Mouse (Mus musculus) CH12.LX (cell line): ENCODE measurements around the gene Pdp2. TPM values are rescaled to one million over a fixed set of nuclear protein-coding genes. Genes with fewer than 3 reads are reported as not detected.

Experiments used
- DNase-seq: peaks from one replicate; pipeline ENCODE4 v3.0.0-alpha.2; 2013; ENCODE audit errors: extremely low read depth
- H3K27ac ChIP-seq: 2 replicates; pipeline ENCODE4 v1.5.1; 2012; ENCODE audit warnings: low read depth, mild to moderate bottlenecking, control low read depth, moderate library complexity; ENCODE audit not compliant: insufficient read depth
- H3K27me3 ChIP-seq: replicated peaks from 2 replicates; pipeline ENCODE3; 2012; ENCODE audit warnings: inconsistent platforms
- H3K36me3 ChIP-seq, 2 experiments: replicated peaks in 1 of 2; 2 replicates each; pipeline versions ENCODE3 to v1.6.1; 2012; ENCODE audit warnings: inconsistent platforms in 1 of 2, low read length in 1 of 2, mild to moderate bottlenecking in 1 of 2, mixed read lengths in 1 of 2, moderate library complexity in 1 of 2; ENCODE audit not compliant: control insufficient read depth in 1 of 2, insufficient read depth in 1 of 2
- H3K4me1 ChIP-seq, 2 experiments: 2 replicates each; pipeline ENCODE4 v1.6.1; 2012; ENCODE audit warnings: inconsistent platforms in 1 of 2, moderate library complexity in 1 of 2; ENCODE audit not compliant: insufficient read depth in 2 of 2, control insufficient read depth in 1 of 2
- H3K4me2 ChIP-seq: 2 replicates; pipeline ENCODE4 v1.6.1; 2012; ENCODE audit warnings: low read depth, mild to moderate bottlenecking, control low read depth; ENCODE audit not compliant: poor library complexity, insufficient read depth, severe bottlenecking
- H3K4me3 ChIP-seq, 3 experiments: fragments of 150-350 bp in 1 of 3; sonication (generic) in 1 of 3; replicated peaks in 1 of 3; 2 replicates each; pipeline versions ENCODE3 to v1.5.1; 2011 to 2012; ENCODE audit warnings: low read depth in 2 of 3, low read length in 2 of 3, mild to moderate bottlenecking in 2 of 3, moderate library complexity in 2 of 3, control low read depth in 1 of 3, improper control_type of control experiment in 1 of 3, inconsistent platforms in 1 of 3, mixed read lengths in 1 of 3; ENCODE audit not compliant: poor library complexity in 1 of 3
- H3K79me2 ChIP-seq: replicated peaks from 2 replicates; pipeline ENCODE4 v1.6.1; 2012; ENCODE audit warnings: mild to moderate bottlenecking, moderate library complexity; ENCODE audit not compliant: control insufficient read depth, poor library complexity, insufficient read depth, severe bottlenecking; ENCODE audit errors: extremely low read depth
- H3K9ac ChIP-seq: 2 replicates; pipeline ENCODE4 v1.6.1; 2012; ENCODE audit warnings: low read depth, mild to moderate bottlenecking, control low read depth, moderate library complexity; ENCODE audit not compliant: insufficient read depth
- H3K9me3 ChIP-seq: replicated peaks from 2 replicates; pipeline ENCODE3; 2012; ENCODE audit warnings: low read length, inconsistent platforms, mixed read lengths
- BHLHE40 ChIP-seq: IDR thresholded peaks from 2 replicates; pipeline ENCODE4 v1.6.1; 2011; ENCODE audit warnings: mild to moderate bottlenecking, low read depth, low read length, improper control_type of control experiment
- CHD2 ChIP-seq: IDR thresholded peaks from 2 replicates; pipeline ENCODE4 v1.6.1; 2011; ENCODE audit warnings: low read length, improper control_type of control experiment
- CTCF ChIP-seq, 2 experiments: IDR thresholded peaks in 1 of 2; conservative IDR thresholded peaks in 1 of 2; 2 replicates each; pipeline ENCODE4 v1.5.1; 2011 to 2012; ENCODE audit warnings: low read depth in 2 of 2, low read length in 2 of 2, improper control_type of control experiment in 1 of 2, inconsistent platforms in 1 of 2, mild to moderate bottlenecking in 1 of 2, moderate library complexity in 1 of 2
- EP300 ChIP-seq: IDR thresholded peaks from 2 replicates; pipeline ENCODE4 v1.6.1; 2011; ENCODE audit warnings: low read length, improper control_type of control experiment
- ETS1 ChIP-seq: conservative IDR thresholded peaks from 2 replicates; pipeline ENCODE4 v1.6.1; 2012; ENCODE audit warnings: low read depth, mild to moderate bottlenecking, inconsistent platforms, low read length, improper control_type of control experiment, moderate library complexity
- IRF4 ChIP-seq: IDR thresholded peaks from 2 replicates; pipeline ENCODE4 v1.6.1; 2014; ENCODE audit warnings: low read depth, mild to moderate bottlenecking, inconsistent platforms, low read length, improper control_type of control experiment
- JUN ChIP-seq: IDR thresholded peaks from 2 replicates; pipeline ENCODE4 v1.6.1; 2011; ENCODE audit warnings: low read depth, mild to moderate bottlenecking, low read length, improper control_type of control experiment, moderate library complexity; ENCODE audit not compliant: insufficient read depth
- JUND ChIP-seq: conservative IDR thresholded peaks from 2 replicates; pipeline ENCODE4 v1.6.1; 2011; ENCODE audit warnings: low read depth, low read length, improper control_type of control experiment
- KAT2A ChIP-seq: IDR thresholded peaks from 2 replicates; pipeline ENCODE4 v1.6.1; 2012; ENCODE audit warnings: low read length, improper control_type of control experiment, inconsistent platforms; ENCODE audit not compliant: insufficient replicate concordance
- MAX ChIP-seq: IDR thresholded peaks from 2 replicates; pipeline ENCODE4 v1.6.1; 2011; ENCODE audit warnings: low read length, improper control_type of control experiment
- MAZ ChIP-seq: IDR thresholded peaks from 2 replicates; pipeline ENCODE4 v1.6.1; 2012; ENCODE audit warnings: low read depth, mild to moderate bottlenecking, inconsistent platforms, low read length, improper control_type of control experiment, moderate library complexity
- MEF2A ChIP-seq: IDR thresholded peaks from 2 replicates; pipeline ENCODE4 v1.6.1; 2014; ENCODE audit warnings: low read depth, mild to moderate bottlenecking, inconsistent platforms, low read length, improper control_type of control experiment, borderline replicate concordance
- MYC ChIP-seq: IDR thresholded peaks from 2 replicates; pipeline ENCODE4 v1.6.1; 2011; ENCODE audit warnings: low read depth, mild to moderate bottlenecking, improper control_type of control experiment, low read length
- NELFE ChIP-seq: IDR thresholded peaks from 2 replicates; pipeline ENCODE4 v1.6.1; 2011; ENCODE audit warnings: low read depth, low read length, improper control_type of control experiment
- NRF1 ChIP-seq: IDR thresholded peaks from 2 replicates; pipeline ENCODE4 v1.6.1; 2014; ENCODE audit warnings: low read depth, mild to moderate bottlenecking, inconsistent platforms, low read length, improper control_type of control experiment, moderate library complexity
- POLR2A ChIP-seq: IDR thresholded peaks from 2 replicates; pipeline ENCODE4 v1.6.1; 2011; ENCODE audit warnings: low read depth, mild to moderate bottlenecking, improper control_type of control experiment, low read length
- RAD21 ChIP-seq: IDR thresholded peaks from 2 replicates; pipeline ENCODE4 v1.6.1; 2011; ENCODE audit warnings: low read depth, mild to moderate bottlenecking, low read length, improper control_type of control experiment, moderate library complexity
- SMC3 ChIP-seq: IDR thresholded peaks from 2 replicates; pipeline ENCODE4 v1.6.1; 2011; ENCODE audit warnings: low read depth, low read length, improper control_type of control experiment
- TCF12 ChIP-seq: IDR thresholded peaks from 2 replicates; pipeline ENCODE4 v1.6.1; 2014; ENCODE audit warnings: low read depth, mild to moderate bottlenecking, inconsistent platforms, low read length, improper control_type of control experiment
- ZMIZ1 ChIP-seq: IDR thresholded peaks from 2 replicates; pipeline ENCODE4 v1.6.1; 2012; ENCODE audit warnings: low read depth, mild to moderate bottlenecking, inconsistent platforms, low read length, improper control_type of control experiment
- ZNF384 ChIP-seq: IDR thresholded peaks from 2 replicates; pipeline ENCODE4 v1.6.1; 2012; ENCODE audit warnings: low read depth, low read length, improper control_type of control experiment, inconsistent platforms
- dilution Hi-C: fragments of 300-500 bp; cut with MboI; formaldehyde crosslinking; loops from 2 replicates; pipeline ENCODE4 v1.14.3; 2020; ENCODE audit warnings: low sequenced_read_pairs; ENCODE audit not compliant: extremely low pct_unique_long_range_greater_than_20kb, extremely low pct_ligation_motif_present
- in situ Hi-C: fragments of 300-500 bp; cut with MboI; formaldehyde crosslinking; loops from 3 replicates; pipeline ENCODE4 v1.14.3; 2019; ENCODE audit warnings: low sequenced_read_pairs, low pct_ligation_motif_present, low pct_unique_long_range_greater_than_20kb, mixed read lengths
- polyA plus RNA-seq: library from polyadenylated mRNA; unstranded; fragments of >175 nt; gene quantifications from 2 replicates; pipeline ENCODE4 v1.2.1, GENCODE M21; 2012; ENCODE audit warnings: low read depth; ENCODE audit not compliant: insufficient read length
- total RNA-seq, 2 experiments: library from RNA; depleted of rRNA; stranded (reverse); fragments of 300-350 nt in 1 of 2; fragments of >200 nt in 1 of 2; gene quantifications; 2 replicates each; pipeline ENCODE4 v1.2.3; 2012 to 2014

Gene Pdp2
- total and polyA plus RNA-seq, 3 experiments: 7.6 to 9.6 (median 8.7) TPM

GRCm38 (mm10) chr8:104560731-104561130 is 30.5 kb upstream of the Pdp2 start:
- H3K9me3 ChIP-seq: no peaks in the 10 kb centered on the region
- no peak overlapping the region for H3K4me2 ChIP-seq
- dilution Hi-C loops: no loop called here
- H3K4me1 ChIP-seq: peaks cover 0 to 16% of the 10 kb centered on the region in 2 experiments; a peak in 2 of 4 replicates
- H3K36me3 ChIP-seq: no peaks in the 10 kb centered on the region
- in situ Hi-C loops: no loop called here
- no peaks in the 10 kb centered on the region for H3K79me2 ChIP-seq
- peaks cover 3% of the 10 kb centered on the region for H3K27me3 ChIP-seq
- no peak overlapping the region for H3K4me3 ChIP-seq
- H3K9ac ChIP-seq: no peak overlapping the region
- peak; percentile 15 for DNase-seq
- peak; percentile 84 for TF ChIP-seq JUND
- TF ChIP-seq JUN: peak; percentile 50; the same call in 1 of the 2 replicates
- no peak for TF ChIP-seq NELFE
- TF ChIP-seq KAT2A: no peak
- TF ChIP-seq ZNF384: peak; percentile 77
- no peak for TF ChIP-seq ETS1
- TF ChIP-seq EP300: peak; percentile 40; the same call in 1 of the 2 replicates
- TF ChIP-seq CHD2: no peak
- TF ChIP-seq NRF1: no peak
- no peak overlapping the region for H3K27ac ChIP-seq

- H3K79me2 ChIP-seq: no peaks in the 10 kb centered on the region
- H3K4me2 ChIP-seq: peak overlapping the region; percentile 80; the same call in 1 of the 2 replicates
- H3K4me1 ChIP-seq: peaks cover 0 to 11% of the 10 kb centered on the region in 2 experiments; a peak in 2 of 4 replicates
- peaks cover 12% of the 10 kb centered on the region for H3K27me3 ChIP-seq
- no peaks in the 10 kb centered on the region for H3K9me3 ChIP-seq
- TF ChIP-seq NRF1: peak; percentile 68
- TF ChIP-seq MYC: 0 out of 2 replicates have a peak, but pooled peaks have one; percentile 21
- TF ChIP-seq CTCF (conservative IDR thresholded peaks at IDR 0.05 in 1 of 2, IDR thresholded peaks at IDR 0.05 in 1 of 2; ENCODE audit: low read depth in 2 of 2, low read length in 2 of 2): peak; percentile 54 to 99
- peak; percentile 34 for TF ChIP-seq RAD21
- 0 out of 2 replicates have a peak, but pooled peaks have one; percentile 32 for TF ChIP-seq BHLHE40
- 0 out of 2 replicates have a peak, but pooled peaks have one; percentile 26 for TF ChIP-seq JUND
- TF ChIP-seq ZNF384: no peak
- TF ChIP-seq JUN: no peak
- TF ChIP-seq MAX: no peak
- TF ChIP-seq TCF12: peak; percentile 50; the same call in 1 of the 2 replicates
- TF ChIP-seq ETS1: no peak
- peak; percentile 59 for TF ChIP-seq SMC3
- TF ChIP-seq MEF2A: peak; percentile 61; the same call in 1 of the 2 replicates
- TF ChIP-seq IRF4: peak; percentile 60
- no peak for TF ChIP-seq ZMIZ1
- TF ChIP-seq NELFE: peak; percentile 77; the same call in 1 of the 2 replicates
- peak; percentile 88 for TF ChIP-seq CHD2
- peak; percentile 93 for TF ChIP-seq MAZ
- TF ChIP-seq POLR2A: 0 out of 2 replicates have a peak, but pooled peaks have one; percentile 23
- dilution Hi-C loops (no loop called here), in situ Hi-C loops (no loop called here)
- DNase-seq: peak; percentile 97
- H3K4me3 ChIP-seq: peak overlapping the region in 2 of 3 experiments; percentile 30 to 35
- no peaks in the 10 kb centered on the region for H3K36me3 ChIP-seq
- no peak overlapping the region for H3K27ac ChIP-seq
- no peak overlapping the region for H3K9ac ChIP-seq
These were observed 26.4 kb upstream of the Pdp2 start for GRCm38 (mm10) chr8:104564633-104565456.
